Comparison of ENCODE assay signal across 22 mouse cellular contexts in the genomic region with DNA sequence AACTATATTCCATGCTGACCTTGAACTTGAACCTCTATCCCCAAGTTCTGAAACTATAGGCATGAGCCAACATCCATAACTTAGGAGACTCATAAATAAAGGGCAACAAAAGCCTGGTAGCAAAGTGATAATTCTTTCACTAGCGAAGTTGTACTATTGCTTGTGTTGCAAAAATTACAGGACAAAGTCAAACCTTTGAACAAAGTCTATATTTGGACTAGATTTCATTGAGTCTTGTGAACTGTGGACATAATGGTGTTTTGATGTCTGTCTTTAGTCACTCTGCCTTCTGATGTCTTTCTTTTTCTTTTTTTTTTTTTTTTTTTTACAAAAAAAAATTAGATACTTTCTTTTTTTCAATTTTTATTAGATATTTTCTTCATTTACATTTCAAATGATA.
DNase-seq lines count a peak whose midpoint lies in the region; ATAC-seq and TF ChIP-seq lines count a peak whose summit lies in the region.
"Had no signal": no experiment of that assay in that cellular context is flagged by ENCODE, and none has a peak within 500 bp of the region (broad histone marks: within the 10 kb centered on the region; RNA-seq: fewer than 3 reads in every experiment).

No protein-coding gene starts in this region.

- no peak overlapping the region for H3K9ac ChIP-seq in kidney, embryonic 14.5 days (ENCODE audit: low read depth, low read length)
- H3K9ac ChIP-seq in liver, adult 2 months (ENCODE audit: low read depth, low read length): no peak overlapping the region
- no peak overlapping the region for H3K9ac ChIP-seq in liver, postnatal 0 days (replicated peaks)
- H3K9ac ChIP-seq in midbrain, embryonic 11.5 days (ENCODE audit: low read length): no peak overlapping the region
- H3K9ac ChIP-seq in midbrain, embryonic 16.5 days (ENCODE audit: low read depth, low read length): no peak overlapping the region

- no peak for TF ChIP-seq EP300 in liver, postnatal 0 days (IDR thresholded peaks at IDR 0.05; ENCODE audit: low read depth)

- H3K9me3 ChIP-seq in kidney, embryonic 14.5 days (ENCODE audit: control insufficient read depth, low read length): no peaks in the 10 kb centered on the region
- H3K9me3 ChIP-seq in liver, postnatal 0 days (ENCODE audit: low read length): no peaks in the 10 kb centered on the region
- no peaks in the 10 kb centered on the region for H3K9me3 ChIP-seq in midbrain, embryonic 11.5 days (ENCODE audit: control insufficient read depth, low read length)
- no peaks in the 10 kb centered on the region for H3K9me3 ChIP-seq in midbrain, embryonic 16.5 days (replicated peaks; ENCODE audit: control insufficient read depth, low read length, poor library complexity, severe bottlenecking)
- H3K9me3 ChIP-seq: G1E had no signal

- H3K4me1 ChIP-seq in kidney, adult 2 months (ENCODE audit: control insufficient read depth, insufficient read depth, low read length): no peaks in the 10 kb centered on the region
- H3K4me1 ChIP-seq in kidney, embryonic 14.5 days (ENCODE audit: control insufficient read depth, insufficient read depth, low read length): no peaks in the 10 kb centered on the region
- peaks cover 5% of the 10 kb centered on the region; the same call in 1 of the 2 replicates for H3K4me1 ChIP-seq in liver, adult 2 months (ENCODE audit: control insufficient read depth, insufficient read depth, low read length)
- H3K4me1 ChIP-seq in liver, postnatal 0 days (ENCODE audit: insufficient read depth): no peaks in the 10 kb centered on the region
- H3K4me1 ChIP-seq in midbrain, embryonic 11.5 days (ENCODE audit: control insufficient read depth, insufficient read depth, low read length): no peaks in the 10 kb centered on the region
- H3K4me1 ChIP-seq in midbrain, embryonic 16.5 days (ENCODE audit: control insufficient read depth, insufficient read depth, low read length): no peaks in the 10 kb centered on the region

- 44% methylated on average over 1 of the region's 1 CpGs for WGBS in kidney, adult 2 months
- WGBS in kidney, embryonic 14.5 days: 98% methylated on average over 1 of the region's 1 CpGs
- 22% methylated on average over 1 of the region's 1 CpGs for WGBS in liver, adult 2 months
- WGBS in liver, postnatal 0 days (ENCODE audit: insufficient replicate concordance): 57% methylated on average over 1 of the region's 1 CpGs
- WGBS in midbrain, embryonic 11.5 days: 97% methylated on average over 1 of the region's 1 CpGs
- WGBS in midbrain, embryonic 16.5 days: 89% methylated on average over 1 of the region's 1 CpGs

- H3K4me3 ChIP-seq in kidney, adult 2 months (ENCODE audit: insufficient read depth, low read depth, low read length): no peak overlapping the region
- H3K4me3 ChIP-seq in kidney, embryonic 14.5 days (ENCODE audit: low read length): no peak overlapping the region
- H3K4me3 ChIP-seq in liver, adult 2 months (ENCODE audit: insufficient read depth, low read depth, low read length): no peak overlapping the region
- no peak overlapping the region for H3K4me3 ChIP-seq in liver, postnatal 0 days (ENCODE audit: low read depth, low read length)
- H3K4me3 ChIP-seq in midbrain, embryonic 11.5 days (ENCODE audit: low read depth, low read length): no peak overlapping the region
- H3K4me3 ChIP-seq in midbrain, embryonic 16.5 days (ENCODE audit: low read depth, low read length): no peak overlapping the region

- H3K27me3 ChIP-seq in kidney, adult 2 months (replicated peaks; ENCODE audit: control insufficient read depth, insufficient read depth, low read length): no peaks in the 10 kb centered on the region
- H3K27me3 ChIP-seq in kidney, embryonic 14.5 days (ENCODE audit: control insufficient read depth, insufficient read depth, low read length): no peaks in the 10 kb centered on the region
- H3K27me3 ChIP-seq in liver, adult 2 months (ENCODE audit: control insufficient read depth, insufficient read depth, low read length): no peaks in the 10 kb centered on the region
- no peaks in the 10 kb centered on the region for H3K27me3 ChIP-seq in liver, postnatal 0 days (ENCODE audit: insufficient read depth, low read length)
- H3K27me3 ChIP-seq in midbrain, embryonic 11.5 days (ENCODE audit: control insufficient read depth, insufficient read depth, low read length): no peaks in the 10 kb centered on the region
- no peaks in the 10 kb centered on the region for H3K27me3 ChIP-seq in midbrain, embryonic 16.5 days (ENCODE audit: control insufficient read depth, insufficient read depth, low read depth, low read length)
- H3K27me3 ChIP-seq: CH12.LX, Patski had no signal

- H3K79me2 ChIP-seq in liver, adult 2 months (ENCODE audit: control insufficient read depth, insufficient read depth, low read length): no peaks in the 10 kb centered on the region

- H3K27ac ChIP-seq in kidney, adult 2 months (ENCODE audit: insufficient read depth, low read depth, low read length): no peak overlapping the region
- no peak overlapping the region for H3K27ac ChIP-seq in kidney, embryonic 14.5 days (ENCODE audit: low read depth, low read length)
- no peak overlapping the region for H3K27ac ChIP-seq in liver, adult 2 months (replicated peaks; ENCODE audit: insufficient read depth, low read depth, low read length)
- no peak overlapping the region for H3K27ac ChIP-seq in liver, postnatal 0 days (ENCODE audit: low read depth)
- no peak overlapping the region for H3K27ac ChIP-seq in midbrain, embryonic 11.5 days (ENCODE audit: low read depth, low read length)
- H3K27ac ChIP-seq in midbrain, embryonic 16.5 days (ENCODE audit: low read length): no peak overlapping the region

- TF ChIP-seq CTCF in kidney, adult 2 months (conservative IDR thresholded peaks at IDR 0.05; ENCODE audit: insufficient read depth, insufficient read length, low read depth, low read length): no peak
- TF ChIP-seq CTCF in liver, adult 2 months (IDR thresholded peaks at IDR 0.05; ENCODE audit: low read depth, low read length): no peak
- no peak for TF ChIP-seq CTCF in liver, postnatal 0 days (IDR thresholded peaks at IDR 0.05; ENCODE audit: low read depth)

- TF ChIP-seq POLR2A in kidney, adult 2 months (IDR thresholded peaks at IDR 0.05; ENCODE audit: low read depth, low read length): no peak
- TF ChIP-seq POLR2A in liver, adult 2 months (IDR thresholded peaks at IDR 0.05; ENCODE audit: extremely low read depth, insufficient read depth, low read length): no peak

- ATAC-seq in kidney, embryonic 14.5 days (ENCODE audit: low FRiP score, low TSS enrichment): no peak
- ATAC-seq in liver, postnatal 0 days: no peak
- no peak for ATAC-seq in midbrain, embryonic 11.5 days (ENCODE audit: low FRiP score)
- ATAC-seq in midbrain, embryonic 16.5 days: no peak
- ATAC-seq: activated CD4-positive, CD25-positive, alpha-beta regulatory T cell, adult 4 months; CD4-positive, CD25-positive, alpha-beta regulatory T cell, adult 4 months; Patski had no signal

- peak; percentile 7 for DNase-seq in kidney, adult 2 months
- DNase-seq in kidney, postnatal 36 days: no peak
- peak; percentile 5 for DNase-seq in kidney, adult 9 months
- peak; percentile 91 for DNase-seq in liver, adult 2 months (ENCODE audit: extremely low read depth, low read depth, low spot score)
- DNase-seq in liver, postnatal 0 days: no peak
- DNase-seq in midbrain, embryonic 11.5 days (ENCODE audit: low spot score, missing footprints): peak; percentile 39
- DNase-seq: adrenal gland, adult 2 months; adrenal gland, adult 8-10 months; adrenal gland, postnatal 10 days; adrenal gland, postnatal 14 days; adrenal gland, postnatal 25 days; adrenal gland, postnatal 36 days; B cell, adult 2 months; cerebellum, adult 11 months; cerebellum, adult 11-12 months had no signal

- no peaks in the 10 kb centered on the region for H3K36me3 ChIP-seq in kidney, adult 2 months (ENCODE audit: control insufficient read depth, insufficient read depth, low read length)
- no peaks in the 10 kb centered on the region for H3K36me3 ChIP-seq in kidney, embryonic 14.5 days (ENCODE audit: control insufficient read depth, insufficient read depth, low read length)
- no peaks in the 10 kb centered on the region for H3K36me3 ChIP-seq in liver, adult 2 months (ENCODE audit: control insufficient read depth, insufficient read depth, low read length)
- H3K36me3 ChIP-seq in liver, postnatal 0 days (replicated peaks; ENCODE audit: insufficient read depth, low read length): no peaks in the 10 kb centered on the region
- no peaks in the 10 kb centered on the region for H3K36me3 ChIP-seq in midbrain, embryonic 11.5 days (ENCODE audit: control insufficient read depth, insufficient read depth, low read length)
- no peaks in the 10 kb centered on the region for H3K36me3 ChIP-seq in midbrain, embryonic 16.5 days (ENCODE audit: control insufficient read depth, insufficient read depth, low read length)
- H3K36me3 ChIP-seq: G1E had no signal

- H3K4me2 ChIP-seq in kidney, embryonic 14.5 days (replicated peaks; ENCODE audit: low read depth, low read length): no peak overlapping the region
- no peak overlapping the region for H3K4me2 ChIP-seq in liver, postnatal 0 days (ENCODE audit: low read depth, low read length)
- H3K4me2 ChIP-seq in midbrain, embryonic 11.5 days: no peak overlapping the region
- H3K4me2 ChIP-seq in midbrain, embryonic 16.5 days (ENCODE audit: low read length): no peak overlapping the region

Comparison
In these comparisons a context has a peak if more than half of its experiments do, and no peak if none do; other contexts are left out.
1. DNase-seq: peak in kidney, adult 2 months (single experiment), kidney, adult 9 months (single experiment), liver, adult 2 months (single experiment) and midbrain, embryonic 11.5 days (single experiment); none in kidney, postnatal 36 days (0 of 2) and liver, postnatal 0 days (single experiment).